In genomic region chr10:128909567-128910028, GRCm38 (mm10) we compare ENCODE assay signal across 8 mouse cellular contexts. TPM values are rescaled to one million over a fixed set of nuclear protein-coding genes. Genes with fewer than 3 reads are reported as not detected.
A peak's percentile ranks its signal among the peaks of the same experiment; 100 is the strongest.
DNase-seq lines count a peak whose midpoint lies in the region; ATAC-seq and TF ChIP-seq lines count a peak whose summit lies in the region.

No protein-coding gene starts in this region.

- H3K9ac ChIP-seq in heart, embryonic 14.5 days (ENCODE audit: low read length): peak overlapping the region; percentile 99
- peak overlapping the region; percentile 59 for H3K9ac ChIP-seq in liver, embryonic 14.5 days (replicated peaks)
- H3K9ac ChIP-seq in neural tube, embryonic 11.5 days (ENCODE audit: low read length): peak overlapping the region; percentile 72

- no peak for TF ChIP-seq CTCF in bone marrow, adult 2 months (IDR thresholded peaks at IDR 0.05; ENCODE audit: control insufficient read depth, insufficient read depth, low read length)
- TF ChIP-seq CTCF in liver, embryonic 14.5 days (IDR thresholded peaks at IDR 0.05; ENCODE audit: low read depth): no peak

- peak; percentile 89 for ATAC-seq in heart, embryonic 14.5 days (ENCODE audit: insufficient number of reproducible peaks, insufficient read depth, low FRiP score, low read depth)
- ATAC-seq in liver, embryonic 14.5 days (ENCODE audit: insufficient read depth): peak; percentile 59
- peak; percentile 77 for ATAC-seq in neural tube, embryonic 11.5 days (ENCODE audit: insufficient read depth, low FRiP score, low TSS enrichment)

- peaks cover 28% of the 10 kb centered on the region for H3K36me3 ChIP-seq in forebrain, embryonic 10.5 days (replicated peaks)
- peaks cover 32% of the 10 kb centered on the region for H3K36me3 ChIP-seq in heart, embryonic 14.5 days (ENCODE audit: control insufficient read depth, insufficient read depth, low read length)
- H3K36me3 ChIP-seq in liver, embryonic 14.5 days (replicated peaks; ENCODE audit: control insufficient read depth, insufficient read depth, low read depth): no peaks in the 10 kb centered on the region
- H3K36me3 ChIP-seq in neural tube, embryonic 11.5 days (ENCODE audit: control insufficient read depth, insufficient read depth, low read length): no peaks in the 10 kb centered on the region; the same call in 1 of the 2 replicates

- TF ChIP-seq EP300 in liver, embryonic 14.5 days (IDR thresholded peaks at IDR 0.05; ENCODE audit: low read depth): no peak

- H3K27ac ChIP-seq in bone marrow, adult 2 months (ENCODE audit: control insufficient read depth, insufficient read depth, low read depth, low read length, poor library complexity): peak overlapping the region; percentile 95
- peak overlapping the region; percentile 92 for H3K27ac ChIP-seq in forebrain, embryonic 10.5 days
- peak overlapping the region; percentile 82 to 94 for H3K27ac ChIP-seq in heart, embryonic 14.5 days (replicated peaks in 1 of 2; ENCODE audit: control insufficient read depth in 1 of 2, insufficient read depth in 1 of 2, low read depth in 2 of 2, low read length in 2 of 2)
- no peak overlapping the region for H3K27ac ChIP-seq in liver, embryonic 14.5 days
- H3K27ac ChIP-seq in neural tube, embryonic 11.5 days (ENCODE audit: low read depth, low read length): no peak overlapping the region

- peak; percentile 29; the same call in 1 of the 2 replicates for TF ChIP-seq POLR2A in bone marrow, adult 2 months (IDR thresholded peaks at IDR 0.05; ENCODE audit: borderline replicate concordance, control insufficient read depth, low read depth, low read length)

- H3K4me1 ChIP-seq in bone marrow, adult 2 months (ENCODE audit: control insufficient read depth, insufficient read depth, low read length): peaks cover 3% of the 10 kb centered on the region; the same call in 1 of the 2 replicates
- H3K4me1 ChIP-seq in forebrain, embryonic 10.5 days: peaks cover 40% of the 10 kb centered on the region
- peaks cover 11 to 29% of the 10 kb centered on the region in 2 experiments for H3K4me1 ChIP-seq in heart, embryonic 14.5 days (ENCODE audit: control insufficient read depth in 2 of 2, insufficient read depth in 2 of 2, low read length in 2 of 2)
- peaks cover 0 to 3% of the 10 kb centered on the region in 2 experiments; a peak in 1 of 4 replicates for H3K4me1 ChIP-seq in liver, embryonic 14.5 days (replicated peaks; ENCODE audit: control insufficient read depth in 2 of 2, insufficient read depth in 2 of 2, low read length in 1 of 2)
- no peaks in the 10 kb centered on the region for H3K4me1 ChIP-seq in neural tube, embryonic 11.5 days (ENCODE audit: control insufficient read depth, insufficient read depth, low read length)

- H3K9me3 ChIP-seq in forebrain, embryonic 10.5 days: no peaks in the 10 kb centered on the region
- H3K9me3 ChIP-seq in heart, embryonic 14.5 days (ENCODE audit: control insufficient read depth, low read length): no peaks in the 10 kb centered on the region
- H3K9me3 ChIP-seq in liver, embryonic 14.5 days (ENCODE audit: control insufficient read depth, low read length): no peaks in the 10 kb centered on the region
- H3K9me3 ChIP-seq in neural tube, embryonic 11.5 days (ENCODE audit: control insufficient read depth, low read length): no peaks in the 10 kb centered on the region

- WGBS in bone marrow, adult 2 months: 1% methylated on average over 39 of the region's 41 CpGs
- under 1% methylated on average over 37 of the region's 41 CpGs for WGBS in forebrain, embryonic 10.5 days
- under 1% methylated on average over 36 of the region's 41 CpGs for WGBS in heart, embryonic 14.5 days
- under 1% methylated on average over 39 of the region's 41 CpGs for WGBS in liver, embryonic 14.5 days (ENCODE audit: insufficient replicate concordance)
- WGBS in neural tube, embryonic 11.5 days: 3% methylated on average over 23 of the region's 41 CpGs

- peak overlapping the region; percentile 80 for H3K4me2 ChIP-seq in heart, embryonic 14.5 days (ENCODE audit: low read length)
- H3K4me2 ChIP-seq in liver, embryonic 14.5 days (ENCODE audit: low read depth): peak overlapping the region; percentile 41
- peak overlapping the region; percentile 60 for H3K4me2 ChIP-seq in neural tube, embryonic 11.5 days (ENCODE audit: low read depth)

- H3K4me3 ChIP-seq in bone marrow, adult 2 months (replicated peaks; ENCODE audit: control insufficient read depth, low read depth, low read length): peak overlapping the region; percentile 69
- H3K4me3 ChIP-seq in forebrain, embryonic 10.5 days: peak overlapping the region; percentile 86
- peak overlapping the region; percentile 92 for H3K4me3 ChIP-seq in heart, embryonic 14.5 days (ENCODE audit: control insufficient read depth in 1 of 2, insufficient read depth in 1 of 2, low read depth in 1 of 2, low read length in 2 of 2)
- H3K4me3 ChIP-seq in liver, embryonic 14.5 days (ENCODE audit: insufficient read depth in 1 of 2, low read depth in 2 of 2, low read length in 2 of 2): peak overlapping the region; percentile 61 to 64
- H3K4me3 ChIP-seq in neural tube, embryonic 11.5 days (ENCODE audit: low read depth, low read length): peak overlapping the region; percentile 67

- H3K27me3 ChIP-seq in forebrain, embryonic 10.5 days (ENCODE audit: poor library complexity, severe bottlenecking): peaks cover 35% of the 10 kb centered on the region
- H3K27me3 ChIP-seq in heart, embryonic 14.5 days (ENCODE audit: control insufficient read depth, insufficient read depth, low read length): no peaks in the 10 kb centered on the region
- peaks cover 26% of the 10 kb centered on the region for H3K27me3 ChIP-seq in liver, embryonic 14.5 days (ENCODE audit: control insufficient read depth, insufficient read depth, low read length)
- 0 out of 2 replicates have a peak, but pooled peaks cover 2% of the 10 kb centered on the region for H3K27me3 ChIP-seq in neural tube, embryonic 11.5 days (ENCODE audit: control insufficient read depth, insufficient read depth, low read length)

- peak; percentile 88 for DNase-seq in 3T3-L1 (ENCODE audit: low read depth, low spot score)
- peak; percentile 82 for DNase-seq in forebrain, embryonic 10.5 days (ENCODE audit: extremely low spot score, low spot score)
- DNase-seq in kidney, postnatal 10 days: peak; percentile 95
- no peak for DNase-seq in liver, embryonic 14.5 days (ENCODE audit: low read depth in 3 of 3, low spot score in 3 of 3)
- peak; percentile 83 for DNase-seq in neural tube, embryonic 11.5 days (ENCODE audit: low spot score)
- peak; percentile 81 for DNase-seq in urinary bladder, adult 2 months (ENCODE audit: low spot score)

RNA-seq across cellular contexts. Expression of gene Cd63, which starts 8.8 kb away (rescaled TPM):
- 49.2 and 134 TPM in 2 replicates for polyA plus RNA-seq in bone marrow, adult 2 months (2011; ENCODE audit: insufficient read depth, insufficient read length, low replicate concordance, missing spikeins)
- polyA plus RNA-seq in forebrain, embryonic 10.5 days (2016; fragmentation: Nextera tagmentation; extraction: Ambion mirVana): 179 and 184 TPM in 2 replicates
- polyA plus RNA-seq in heart, embryonic 14.5 days (2014; fragmentation: Nextera tagmentation; extraction: Ambion mirVana): 363 and 394 TPM in 2 replicates
- 22.5 and 29.6 TPM in 2 replicates for polyA plus RNA-seq in liver, embryonic 14.5 days (2012; rRNA removed)
- 73.0 and 85.0 TPM in 2 replicates for polyA plus RNA-seq in liver, embryonic 14.5 days (2014; fragmentation: Nextera tagmentation; extraction: Ambion mirVana)
- 192 and 208 TPM in 2 replicates for polyA plus RNA-seq in neural tube, embryonic 11.5 days (2014; fragmentation: Nextera tagmentation; extraction: Ambion mirVana)
- 337 and 381 TPM in 2 replicates for polyA plus RNA-seq in urinary bladder, adult 2 months (2012; rRNA removed)

RNA-seq across cellular contexts. Expression of gene Rdh5, which starts 13.1 kb away (rescaled TPM):
- 2.6 and 6.2 TPM in 2 replicates for polyA plus RNA-seq in bone marrow, adult 2 months (2011; ENCODE audit: insufficient read depth, insufficient read length, low replicate concordance, missing spikeins)
- 11.0 and 12.8 TPM in 2 replicates for polyA plus RNA-seq in forebrain, embryonic 10.5 days (2016; fragmentation: Nextera tagmentation; extraction: Ambion mirVana)
- polyA plus RNA-seq in heart, embryonic 14.5 days (2014; fragmentation: Nextera tagmentation; extraction: Ambion mirVana): 7.7 and 11.5 TPM in 2 replicates
- polyA plus RNA-seq in liver, embryonic 14.5 days (2012; rRNA removed): 12.1 and 12.3 TPM in 2 replicates
- 13.6 and 15.8 TPM in 2 replicates for polyA plus RNA-seq in liver, embryonic 14.5 days (2014; fragmentation: Nextera tagmentation; extraction: Ambion mirVana)
- 10.7 and 11.2 TPM in 2 replicates for polyA plus RNA-seq in neural tube, embryonic 11.5 days (2014; fragmentation: Nextera tagmentation; extraction: Ambion mirVana)
- polyA plus RNA-seq in urinary bladder, adult 2 months (2012; rRNA removed): 24.2 and 35.0 TPM in 2 replicates

RNA-seq across cellular contexts. Expression of gene Bloc1s1, which starts 14.2 kb away (rescaled TPM):
- 78.6 and 92.7 TPM in 2 replicates for polyA plus RNA-seq in bone marrow, adult 2 months (2011; ENCODE audit: insufficient read depth, insufficient read length, low replicate concordance, missing spikeins)
- 166 and 178 TPM in 2 replicates for polyA plus RNA-seq in forebrain, embryonic 10.5 days (2016; fragmentation: Nextera tagmentation; extraction: Ambion mirVana)
- polyA plus RNA-seq in heart, embryonic 14.5 days (2014; fragmentation: Nextera tagmentation; extraction: Ambion mirVana): 239 and 251 TPM in 2 replicates
- polyA plus RNA-seq in liver, embryonic 14.5 days (2012; rRNA removed): 67.2 and 95.9 TPM in 2 replicates
- polyA plus RNA-seq in liver, embryonic 14.5 days (2014; fragmentation: Nextera tagmentation; extraction: Ambion mirVana): 99.2 and 99.8 TPM in 2 replicates
- 215 and 227 TPM in 2 replicates for polyA plus RNA-seq in neural tube, embryonic 11.5 days (2014; fragmentation: Nextera tagmentation; extraction: Ambion mirVana)
- polyA plus RNA-seq in urinary bladder, adult 2 months (2012; rRNA removed): 286 and 328 TPM in 2 replicates

RNA-seq across cellular contexts. Expression of gene Gdf11, which starts 18.1 kb away (rescaled TPM):
- polyA plus RNA-seq in bone marrow, adult 2 months (2011; ENCODE audit: insufficient read depth, insufficient read length, low replicate concordance, missing spikeins): 2.4 and 3.6 TPM in 2 replicates
- 9.7 and 10.7 TPM in 2 replicates for polyA plus RNA-seq in forebrain, embryonic 10.5 days (2016; fragmentation: Nextera tagmentation; extraction: Ambion mirVana)
- polyA plus RNA-seq in heart, embryonic 14.5 days (2014; fragmentation: Nextera tagmentation; extraction: Ambion mirVana): 2.3 and 3.4 TPM in 2 replicates
- polyA plus RNA-seq in liver, embryonic 14.5 days (2012; rRNA removed): 0.32 and 0.36 TPM in 2 replicates
- polyA plus RNA-seq in liver, embryonic 14.5 days (2014; fragmentation: Nextera tagmentation; extraction: Ambion mirVana): 0.16 and 0.23 TPM in 2 replicates
- polyA plus RNA-seq in neural tube, embryonic 11.5 days (2014; fragmentation: Nextera tagmentation; extraction: Ambion mirVana): 16.4 and 17.7 TPM in 2 replicates
- 1.7 and 2.3 TPM in 2 replicates for polyA plus RNA-seq in urinary bladder, adult 2 months (2012; rRNA removed)

RNA-seq across cellular contexts. Expression of gene Itga7, which starts 24.0 kb away (rescaled TPM):
- polyA plus RNA-seq in bone marrow, adult 2 months (2011; ENCODE audit: insufficient read depth, insufficient read length, low replicate concordance, missing spikeins): 1.4 and 1.9 TPM in 2 replicates
- polyA plus RNA-seq in forebrain, embryonic 10.5 days (2016; fragmentation: Nextera tagmentation; extraction: Ambion mirVana): 0.15 and 0.36 TPM in 2 replicates
- polyA plus RNA-seq in heart, embryonic 14.5 days (2014; fragmentation: Nextera tagmentation; extraction: Ambion mirVana): 3.7 and 3.9 TPM in 2 replicates
- 0.09 and 0.19 TPM in 2 replicates for polyA plus RNA-seq in liver, embryonic 14.5 days (2012; rRNA removed)
- polyA plus RNA-seq in liver, embryonic 14.5 days (2014; fragmentation: Nextera tagmentation; extraction: Ambion mirVana): 0.04 and 0.15 TPM in 2 replicates
- polyA plus RNA-seq in neural tube, embryonic 11.5 days (2014; fragmentation: Nextera tagmentation; extraction: Ambion mirVana): 4.2 and 4.5 TPM in 2 replicates
- 44.5 TPM in 2 replicates for polyA plus RNA-seq in urinary bladder, adult 2 months (2012; rRNA removed)

Comparison
In these comparisons a context has a peak if more than half of its experiments do, and no peak if none do; other contexts are left out.
1. DNase-seq: peak in 3T3-L1 (single experiment), forebrain, embryonic 10.5 days (single experiment), kidney, postnatal 10 days (single experiment), neural tube, embryonic 11.5 days (single experiment) and urinary bladder, adult 2 months (single experiment); none in liver, embryonic 14.5 days (0 of 3).
2. H3K27ac ChIP-seq: peak in bone marrow, adult 2 months (single experiment), forebrain, embryonic 10.5 days (single experiment) and heart, embryonic 14.5 days (2 of 2); none in liver, embryonic 14.5 days (single experiment) and neural tube, embryonic 11.5 days (single experiment).
3. Peak in every context shown above with its lines, with median percentiles within 50 percentile points of each other: H3K4me3 ChIP-seq, ATAC-seq, H3K4me2 ChIP-seq and H3K9ac ChIP-seq.